Mouse (Mus musculus) kidney, postnatal 14 days (tissue): ENCODE measurements around the gene Foxp3.
A peak's percentile ranks its signal among the peaks of the same experiment; 100 is the strongest.

Experiments
- DNase-seq: peaks from one replicate; pipeline ENCODE4 v3.0.0; 2022; ENCODE audit warnings: mixed read lengths

Foxp3 gene

GRCm38 (mm10) chrX:7617889-7618551 is 44.6 kb downstream of the Foxp3 start:
- DNase-seq = no peak

- no peak for DNase-seq
Observed at GRCm38 (mm10) chrX:7632560-7632959, 59.1 kb downstream of the Foxp3 start.

GRCm38 (mm10) chrX:7635101-7635500 is 61.7 kb downstream of the Foxp3 start:
- DNase-seq = no peak

GRCm38 (mm10) chrX:7638401-7639091 is 65.1 kb downstream of the Foxp3 start, which contains the start of gene Syp:
Gene Syp (plus strand): TSS chrX:7638471.
- peak; percentile 84 for DNase-seq

GRCm38 (mm10) chrX:7639536-7640325 is 66.3 kb downstream of the Foxp3 start:
- no peak for DNase-seq

GRCm38 (mm10) chrX:7640785-7641184 is 67.3 kb downstream of the Foxp3 start:
- no peak for DNase-seq
